Comparison of ENCODE assay signal across 8 mouse cellular contexts in genomic region chr7:27335928-27336823, GRCm38 (mm10). TPM values are rescaled to one million over a fixed set of nuclear protein-coding genes. Genes with fewer than 3 reads are reported as not detected.
DNase-seq lines count a peak whose midpoint lies in the region; ATAC-seq lines count a peak whose summit lies in the region.

No protein-coding gene starts in this region.

- peak overlapping the region; percentile 58 for H3K9ac ChIP-seq in hindbrain, embryonic 13.5 days

- H3K4me3 ChIP-seq in hindbrain, embryonic 13.5 days: peak overlapping the region; percentile 29

- 1% methylated on average over 47 of the region's 47 CpGs for WGBS in hindbrain, embryonic 13.5 days

- peak overlapping the region; percentile 53 for H3K4me2 ChIP-seq in hindbrain, embryonic 13.5 days

- ATAC-seq in hindbrain, embryonic 13.5 days (ENCODE audit: low FRiP score): peak; percentile 71

- H3K9me3 ChIP-seq in hindbrain, embryonic 13.5 days: no peaks in the 10 kb centered on the region

- peaks cover 3% of the 10 kb centered on the region; the same call in 1 of the 2 replicates for H3K36me3 ChIP-seq in hindbrain, embryonic 13.5 days

- peaks cover 70% of the 10 kb centered on the region for H3K4me1 ChIP-seq in hindbrain, embryonic 13.5 days (replicated peaks)

- DNase-seq in MN1 (ENCODE audit: low spot score): peak; percentile 92
- DNase-seq in cerebellum, adult 9-11 months: peak; percentile 85
- peak; percentile 76 to 92 for DNase-seq in frontal cortex, postnatal 14 days (ENCODE audit: low spot score in 2 of 2)
- peak; percentile 91 to 93 for DNase-seq in layer of hippocampus, postnatal 14 days (ENCODE audit: low spot score in 2 of 2)
- peak; percentile 95 for DNase-seq in lung, postnatal 14 days
- DNase-seq in retina, adult 2 months (ENCODE audit: low read depth, low spot score): peak; percentile 60
- DNase-seq in thymus, postnatal 25 days: peak; percentile 83

- peaks cover 79% of the 10 kb centered on the region for H3K27me3 ChIP-seq in hindbrain, embryonic 13.5 days

- no peak overlapping the region for H3K27ac ChIP-seq in hindbrain, embryonic 13.5 days

RNA-seq across cellular contexts. Expression of gene Ltbp4, which starts 1.3 kb away (rescaled TPM):
- polyA plus RNA-seq in hindbrain, embryonic 13.5 days (2015; fragmentation: Nextera tagmentation; extraction: Ambion mirVana): 5.4 and 6.0 TPM in 2 replicates
- total RNA-seq in layer of hippocampus, postnatal 14 days (2021): 10 to 100 TPM; 55.0 to 55.3 TPM

RNA-seq across cellular contexts. Expression of gene Shkbp1, which starts 19.6 kb away (rescaled TPM):
- 61.8 and 62.5 TPM in 2 replicates for polyA plus RNA-seq in hindbrain, embryonic 13.5 days (2015; fragmentation: Nextera tagmentation; extraction: Ambion mirVana)
- 10 to 100 TPM; 24.7 to 26.2 TPM for total RNA-seq in layer of hippocampus, postnatal 14 days (2021)

RNA-seq across cellular contexts. Expression of gene Gm20479, which starts 21.0 kb away (rescaled TPM):
- polyA plus RNA-seq in hindbrain, embryonic 13.5 days (2015; fragmentation: Nextera tagmentation; extraction: Ambion mirVana): not detected in 2 replicates
- not detected for total RNA-seq in layer of hippocampus, postnatal 14 days (2021)
